Mouse (Mus musculus): ENCODE measurements at regions not wholly inside any gene's neighbourhood (a gene's known extent, or its start where the extent isn't known, plus 50 kb on each side); places are given as distances from the start of the nearest gene placed in this dataset.

- TF ChIP-seq POLR2A (IDR thresholded peaks at IDR 0.05; ENCODE audit: low read depth, low read length) (no peak), CTCF (IDR thresholded peaks at IDR 0.05; ENCODE audit: borderline replicate concordance, insufficient read depth, low read length) (no peak)
Observed at GRCm38 (mm10) chr1:90428774-90429173, 174.0 kb upstream of the Cops8 start.
